Mouse (Mus musculus) spleen, embryonic (tissue): ENCODE measurements around the gene Pabpn1.

ENCODE experiments used
- CTCF ChIA-PET: fragments of 350-600 bp; sonication (Branson Sonifier 250); formaldehyde crosslinking; loops from one replicate; lab custom pipeline; 2022; lab: Charles Lee

Gene Pabpn1

DNA sequence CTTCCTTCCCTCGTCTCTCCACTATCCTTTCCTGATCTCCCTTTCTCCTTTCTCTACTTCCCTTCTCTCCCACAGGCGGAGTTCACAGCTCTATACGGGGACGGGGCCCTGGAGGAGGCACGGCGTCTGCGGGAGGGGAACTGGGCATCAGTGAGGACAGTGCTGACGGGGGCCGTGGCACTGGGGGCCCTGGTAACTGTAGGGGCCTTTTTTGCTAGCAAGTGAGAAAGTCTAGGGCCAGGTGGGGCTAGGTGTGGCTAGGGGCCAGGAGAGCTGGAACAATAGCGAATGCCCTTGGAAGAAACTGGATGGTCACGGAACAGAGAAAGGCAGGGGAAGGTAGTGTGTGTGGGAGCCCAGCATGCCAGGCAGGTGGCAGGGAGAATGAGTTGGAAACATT is 7.0 kb upstream of the Pabpn1 start:
- CTCF ChIA-PET = no interaction called here

DNA sequence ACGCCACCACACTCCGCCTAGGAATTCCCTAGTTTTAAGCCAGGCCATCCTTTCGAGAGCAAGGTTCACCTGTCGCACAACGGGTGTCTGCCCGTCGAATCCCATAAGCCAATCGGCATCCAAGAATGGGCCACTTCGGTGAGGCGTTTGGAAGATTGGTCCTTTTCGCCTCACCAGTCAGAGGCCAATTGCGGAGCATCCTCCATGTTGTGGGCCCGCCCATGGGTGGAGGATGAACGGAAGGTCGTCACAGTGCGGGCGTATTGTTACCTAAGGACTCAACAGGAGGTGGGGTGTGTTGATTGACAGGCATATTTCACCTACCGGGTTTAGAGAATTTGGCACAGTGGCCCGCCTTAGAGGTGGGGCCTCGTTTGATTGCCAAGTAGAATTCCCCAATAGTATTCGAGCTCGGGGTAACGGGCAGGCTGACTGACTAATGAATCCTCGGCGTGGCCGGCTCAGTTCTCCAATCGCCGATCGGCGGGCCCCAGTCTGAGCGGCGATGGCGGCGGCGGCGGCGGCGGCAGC is 1.4 kb downstream of the Pabpn1 start:
- CTCF ChIA-PET = no interaction called here

DNA sequence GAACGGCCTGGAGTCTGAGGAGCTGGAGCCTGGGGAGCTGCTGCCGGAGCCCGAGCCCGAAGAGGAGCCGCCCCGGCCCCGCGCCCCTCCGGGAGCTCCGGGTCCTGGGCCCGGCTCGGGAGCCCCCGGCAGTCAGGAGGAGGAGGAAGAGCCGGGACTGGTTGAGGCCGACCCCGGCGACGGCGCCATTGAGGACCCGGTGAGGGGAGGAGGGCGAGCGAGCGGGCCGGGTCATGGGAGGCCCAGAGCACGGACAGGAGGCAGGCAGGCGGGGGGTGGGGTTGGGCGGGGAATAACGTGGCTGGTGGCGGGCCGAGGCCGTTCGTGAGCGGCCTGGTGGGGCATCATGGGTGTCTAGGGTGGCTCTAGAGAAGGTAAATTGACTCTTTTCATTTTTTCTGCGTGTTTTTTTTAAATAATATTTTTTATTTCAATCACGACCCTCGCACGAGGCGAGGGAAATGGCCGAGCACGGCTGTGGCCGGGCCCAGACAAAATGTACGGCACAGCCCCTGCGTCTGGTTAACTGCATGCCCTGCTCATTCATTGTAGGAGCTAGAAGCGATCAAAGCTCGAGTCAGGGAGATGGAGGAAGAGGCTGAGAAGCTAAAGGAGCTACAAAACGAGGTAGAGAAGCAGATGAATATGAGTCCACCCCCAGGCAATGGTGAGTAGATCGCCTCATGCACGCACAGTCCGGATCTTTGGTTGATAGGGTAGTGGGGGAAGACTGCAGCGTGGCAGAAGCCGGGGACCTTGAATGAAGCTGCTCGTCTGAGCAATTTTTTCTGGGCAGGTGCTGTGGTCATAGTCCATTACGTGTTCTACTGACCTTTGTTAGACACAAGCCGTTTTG is 2.2 kb downstream of the Pabpn1 start:
- CTCF ChIA-PET = no interaction called here

DNA sequence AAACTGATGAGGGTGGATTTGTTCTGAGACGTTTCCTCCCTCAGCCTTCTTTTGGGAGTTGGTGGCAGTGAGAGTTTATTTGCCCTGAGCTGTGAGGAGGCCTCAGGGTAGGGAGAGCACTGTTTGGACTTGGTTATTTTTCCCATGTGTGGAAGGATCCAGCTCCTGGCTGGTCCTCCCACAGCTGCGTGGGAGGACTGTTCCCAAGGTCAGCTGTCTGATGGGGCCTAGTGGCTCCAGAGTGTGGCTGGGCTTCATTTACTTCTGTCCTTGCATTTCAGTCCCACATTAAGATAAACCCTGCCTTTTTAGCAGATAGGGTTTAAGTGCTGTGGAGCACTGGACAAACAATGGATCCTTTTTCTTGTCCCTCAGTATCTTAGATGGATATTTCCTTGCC is 5.1 kb downstream of the Pabpn1 start:
- CTCF ChIA-PET = no interaction called here

DNA sequence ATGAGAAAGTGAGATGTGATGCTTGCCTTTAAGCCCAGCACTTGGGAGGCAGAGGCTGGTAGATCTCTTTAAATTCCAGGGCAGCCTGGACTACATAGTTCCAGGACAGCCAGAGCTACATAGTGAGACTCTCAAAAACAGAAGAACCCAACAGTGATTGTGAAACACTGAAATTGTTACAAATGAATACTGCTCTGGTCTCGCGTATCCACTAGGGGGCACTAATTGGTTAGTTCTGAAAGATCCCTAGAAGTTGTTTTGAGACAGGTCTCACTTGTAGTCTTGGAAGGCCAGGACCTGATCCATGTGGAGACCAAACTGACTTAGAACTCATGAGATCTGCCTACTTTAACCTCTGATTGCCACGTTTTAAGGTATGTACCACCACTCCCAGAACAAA is 8.1 kb downstream of the Pabpn1 start:
- CTCF ChIA-PET = interaction anchor here (0.6 kb wide), 1 partner anchor 48 kb away, joined by 5 read pairs; no protein-coding TSS in a partner anchor

DNA sequence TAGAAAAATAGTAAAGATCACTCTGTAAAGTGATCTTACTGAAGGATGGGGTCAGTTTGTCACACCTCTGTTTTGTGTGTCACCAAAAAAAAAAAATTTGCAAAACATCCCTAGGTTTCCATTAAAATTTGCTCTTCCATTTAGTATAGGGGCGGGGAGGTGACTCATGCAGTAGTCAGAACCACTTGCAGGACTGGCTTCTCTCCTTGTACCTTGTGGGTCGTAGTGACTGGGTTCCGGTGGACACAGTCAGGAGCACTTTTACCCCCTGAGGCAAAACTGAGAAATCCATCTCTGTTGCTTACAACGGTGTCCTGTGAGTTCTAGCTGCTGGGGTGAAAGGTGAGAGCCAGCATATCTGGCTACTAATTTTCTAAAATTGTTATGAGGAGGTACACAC is 11.3 kb downstream of the Pabpn1 start:
- CTCF ChIA-PET = interaction anchor here (0.5 kb wide), 1 partner anchor 91 kb away, joined by 3 read pairs; no protein-coding TSS in a partner anchor

DNA sequence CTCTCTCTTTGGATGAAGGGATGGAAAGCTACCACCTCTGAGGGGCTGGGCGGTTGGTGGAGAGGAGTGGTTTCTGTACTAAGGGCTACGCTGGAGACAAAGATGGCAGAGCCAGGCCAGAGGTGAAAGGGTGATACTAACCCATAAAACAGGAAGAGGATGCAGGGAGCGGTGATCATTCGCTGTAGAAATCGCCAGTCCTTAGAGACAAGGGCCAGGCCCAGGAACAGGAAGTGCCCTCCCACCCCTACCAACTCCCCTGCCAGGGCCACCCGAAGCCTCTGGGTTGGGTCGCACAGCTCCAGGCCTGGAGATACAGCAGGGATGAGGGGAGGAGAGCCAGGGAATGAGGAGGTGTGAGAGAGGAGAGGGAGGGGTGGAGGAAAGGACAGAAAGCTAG is 16.4 kb downstream of the Pabpn1 start:
- CTCF ChIA-PET = no interaction called here

DNA sequence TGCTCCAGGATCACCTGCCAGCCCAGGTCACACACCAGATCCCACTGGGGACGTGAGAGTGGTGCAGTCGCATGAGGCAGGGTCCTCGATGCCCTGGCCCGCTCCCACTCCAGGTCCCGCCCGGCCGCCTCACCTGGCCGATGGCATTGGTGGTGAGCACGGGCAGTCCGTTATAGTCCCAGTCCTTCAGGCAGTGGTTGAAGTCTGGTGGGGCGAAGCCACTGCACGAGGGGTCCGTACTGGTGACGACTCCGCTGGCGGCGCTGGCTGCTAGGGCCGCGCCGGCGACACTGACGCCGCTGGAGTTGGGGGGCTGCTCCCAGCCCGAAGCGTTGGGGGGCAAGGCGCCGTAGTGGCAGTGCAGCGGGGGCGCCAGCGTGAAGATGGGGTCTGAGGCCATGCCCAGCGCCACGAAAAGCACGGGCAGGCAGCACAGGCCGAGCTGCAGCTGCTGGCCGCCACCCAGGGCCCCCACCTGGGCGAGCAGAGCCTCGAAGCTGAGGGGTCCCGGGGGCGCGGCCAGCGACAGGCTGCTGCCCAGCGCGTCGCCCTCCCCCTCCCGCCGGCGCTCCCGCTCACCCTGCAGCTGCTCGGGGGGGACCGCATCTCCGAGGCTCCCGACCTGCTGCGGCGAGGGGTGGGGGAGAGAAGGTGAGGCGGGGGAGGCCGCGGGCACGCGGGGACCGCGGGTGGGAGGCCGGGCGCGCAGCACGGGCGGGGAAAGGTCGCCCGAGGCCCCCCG is 20.0 kb downstream of the Pabpn1 start:
- CTCF ChIA-PET = no interaction called here

DNA sequence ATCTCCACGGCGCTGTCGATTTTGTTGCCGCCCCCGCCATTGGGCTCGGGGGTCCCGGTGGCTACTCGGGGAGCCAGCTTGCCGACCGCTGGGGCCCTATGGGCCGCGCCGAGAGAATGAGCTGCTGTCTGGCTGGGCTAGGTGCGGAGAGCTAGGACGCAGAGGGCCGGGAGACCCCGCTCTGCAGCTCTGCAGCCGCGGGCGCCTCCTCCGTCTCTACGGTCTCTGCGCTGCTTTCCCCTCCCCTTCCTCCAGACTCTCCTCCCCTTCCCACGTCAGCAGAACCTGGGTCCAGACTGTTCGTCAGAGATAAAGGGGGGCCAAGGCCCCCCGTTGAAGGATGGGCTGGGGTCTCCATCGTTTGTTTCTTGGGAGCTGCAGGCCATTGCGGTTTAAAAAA is 20.6 kb downstream of the Pabpn1 start, which contains the start of gene Slc22a17:
Slc22a17 (minus strand) TSS at position 247 of the 400 bp plus-strand sequence.
- CTCF ChIA-PET = no interaction called here

DNA sequence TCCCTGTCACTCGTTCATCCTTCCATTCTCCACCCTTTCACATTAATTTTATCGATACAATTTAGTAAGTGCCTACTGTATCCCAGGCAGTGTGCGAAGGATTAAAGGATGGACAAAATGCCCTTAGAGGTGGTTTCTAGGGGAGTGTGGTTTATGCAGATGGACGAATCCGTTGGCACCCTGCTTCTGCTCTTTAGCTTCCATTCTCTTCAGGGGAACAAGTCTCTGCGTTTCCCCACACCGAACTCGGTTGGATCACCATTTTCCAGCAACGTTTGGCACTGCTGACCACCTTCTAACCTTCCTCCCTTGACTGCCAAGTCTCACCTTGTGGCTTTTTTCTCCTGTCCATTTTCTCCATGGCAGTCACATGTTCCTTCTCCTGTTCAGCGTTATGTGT is 21.0 kb downstream of the Pabpn1 start:
- CTCF ChIA-PET = no interaction called here

DNA sequence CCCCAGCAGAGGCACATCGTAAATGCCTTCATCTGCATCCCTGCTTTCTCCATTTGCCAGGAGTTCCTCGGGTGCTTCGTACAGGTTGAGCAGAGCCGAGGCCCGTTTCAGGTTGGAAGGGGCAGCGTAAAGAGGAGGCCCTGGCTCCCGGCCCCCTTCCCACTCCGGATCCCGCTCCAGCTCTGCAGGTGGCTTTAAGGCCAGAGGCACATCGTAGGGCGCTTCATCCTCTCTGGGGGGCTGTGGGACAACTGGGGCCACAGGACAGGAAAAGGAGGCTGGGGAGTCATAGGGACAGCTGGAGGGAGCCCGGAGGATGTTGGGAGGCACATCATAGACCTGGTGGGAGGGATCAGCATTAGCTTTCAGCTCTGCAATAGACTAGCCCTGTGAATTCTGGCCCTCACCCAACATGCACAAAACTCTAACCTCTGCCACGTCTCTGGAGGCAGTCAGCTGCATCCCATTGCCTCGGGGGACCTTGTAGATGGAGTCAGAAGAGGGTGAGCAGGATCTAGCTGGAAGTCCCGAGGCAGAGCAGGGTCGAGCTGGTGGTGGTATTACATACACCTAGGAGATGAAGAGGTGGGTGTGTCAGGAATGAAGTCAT is 27.9 kb downstream of the Pabpn1 start:
- CTCF ChIA-PET = no interaction called here

DNA sequence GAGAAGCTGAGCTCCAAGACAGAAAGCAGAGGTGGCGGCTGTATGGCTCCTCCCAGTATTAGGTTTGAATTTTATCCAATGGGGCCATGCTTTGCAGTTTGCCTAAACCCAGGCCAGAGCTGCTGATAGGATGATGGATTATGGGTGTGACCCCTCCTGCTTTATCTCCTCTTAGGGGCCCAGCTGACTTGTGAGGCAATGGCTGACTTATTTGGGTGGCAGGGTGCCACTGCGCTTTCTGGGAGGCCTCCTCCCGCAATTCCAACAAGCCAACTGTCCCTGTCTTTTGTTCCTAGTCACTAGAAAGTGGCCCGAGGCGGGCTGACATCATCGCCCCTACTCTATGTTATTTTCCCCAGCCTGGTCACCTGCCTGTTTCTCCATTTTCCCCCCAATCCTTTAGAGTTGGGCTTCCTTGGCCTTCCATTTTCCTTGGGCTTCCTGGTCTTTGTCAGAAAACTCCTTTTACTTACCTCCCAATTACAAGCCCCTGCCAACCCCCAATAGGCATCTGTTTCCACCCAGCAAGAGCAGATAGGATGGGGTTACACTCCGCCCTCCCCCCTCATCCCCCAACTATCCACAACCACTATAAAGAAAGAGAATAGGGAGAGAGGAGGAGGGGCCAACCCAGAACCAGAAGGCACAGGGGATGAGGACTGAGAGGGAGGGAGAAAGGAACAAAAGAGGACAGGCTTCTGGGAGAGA is 32.5 kb downstream of the Pabpn1 start:
- CTCF ChIA-PET = no interaction called here

DNA sequence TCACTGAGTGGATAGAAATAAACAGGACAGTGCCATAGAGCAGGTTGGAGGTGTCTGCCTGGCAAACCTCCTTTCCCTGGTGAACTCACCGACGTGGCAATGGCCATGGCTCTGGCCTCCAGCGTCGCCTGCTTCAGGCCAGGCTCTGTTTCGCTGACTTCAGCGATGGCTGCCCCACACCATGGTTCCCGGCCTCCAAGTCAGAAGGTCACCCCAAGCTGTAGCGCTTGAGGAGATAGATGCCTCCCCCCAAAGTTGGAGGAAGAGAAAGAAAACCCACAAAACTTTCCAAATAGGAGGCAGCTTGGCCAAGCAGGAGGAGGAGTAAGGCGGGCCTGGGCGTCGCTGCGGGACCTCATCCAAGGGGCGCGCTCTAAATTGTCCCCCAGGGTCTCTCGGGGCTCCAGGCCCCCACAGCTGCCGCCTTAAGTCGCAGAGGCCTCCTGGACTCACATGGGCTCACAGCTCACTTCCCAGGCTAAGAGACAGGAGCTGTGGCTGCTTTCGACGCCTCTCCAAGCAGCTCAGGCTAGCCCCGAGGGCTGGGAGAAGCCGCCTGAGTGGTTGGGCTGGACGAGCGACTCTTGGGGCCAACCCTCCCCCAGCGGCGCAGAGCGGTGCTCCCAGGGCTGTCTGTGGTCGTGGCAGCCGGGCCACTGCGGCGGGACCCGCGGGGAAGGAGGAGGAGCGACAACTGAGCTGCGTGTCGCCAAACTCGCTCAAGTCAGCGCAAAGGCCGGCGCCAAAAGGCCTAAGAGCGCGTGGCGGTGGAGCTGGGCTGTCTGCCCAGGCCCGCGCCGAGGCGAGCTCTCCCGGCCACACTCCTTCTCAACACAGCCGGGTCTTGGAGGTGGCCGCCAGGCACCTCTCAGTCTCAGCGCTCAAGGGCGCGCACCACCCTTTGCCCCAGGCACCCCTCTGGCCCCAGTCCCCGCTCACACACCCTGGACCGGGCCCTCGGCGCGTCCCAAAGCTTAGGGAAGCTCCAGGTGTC is 33.3 kb downstream of the Pabpn1 start, which contains the start of gene Efs:
Efs (minus strand) TSS at position 778 of the 994 bp plus-strand sequence.
- CTCF ChIA-PET = no interaction called here

DNA sequence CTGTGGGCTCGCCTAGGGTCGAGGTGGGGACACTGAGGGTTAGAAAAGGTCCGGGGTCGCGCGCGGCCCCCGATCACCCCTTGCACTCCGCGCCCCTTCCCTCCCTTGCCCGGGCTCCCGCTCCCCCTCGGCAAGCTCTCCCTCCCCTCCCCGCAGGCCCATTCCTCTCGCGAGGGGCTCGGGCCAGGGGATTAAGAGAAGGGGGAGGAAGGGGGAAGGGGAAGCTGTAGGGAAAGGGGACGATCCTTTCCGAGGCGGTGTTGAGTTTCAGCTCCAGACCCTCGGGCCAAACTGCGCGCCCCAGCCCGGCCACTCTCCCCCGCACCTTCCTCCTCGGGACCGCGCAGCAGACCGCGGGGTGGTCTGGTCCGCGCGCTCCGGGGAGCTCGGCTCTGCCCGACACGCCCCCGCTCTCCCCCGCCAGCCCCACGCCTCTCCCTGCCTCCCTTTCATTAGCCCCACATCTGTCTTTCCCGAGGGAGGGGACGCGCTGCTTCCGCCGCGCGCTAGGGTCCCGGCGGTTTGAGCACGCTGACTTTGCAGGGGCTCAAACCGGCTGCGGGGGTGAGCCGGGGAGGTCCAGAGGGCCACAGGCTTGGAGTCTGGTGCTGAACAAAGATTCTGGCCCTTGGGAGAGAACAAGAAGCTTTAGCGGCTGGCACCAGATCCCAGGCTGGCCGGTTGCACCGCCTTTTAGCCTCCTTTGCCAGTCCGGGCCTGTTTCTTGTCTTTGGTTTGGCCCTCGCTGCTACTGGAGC is 34.3 kb downstream of the Pabpn1 start:
- CTCF ChIA-PET = no interaction called here

DNA sequence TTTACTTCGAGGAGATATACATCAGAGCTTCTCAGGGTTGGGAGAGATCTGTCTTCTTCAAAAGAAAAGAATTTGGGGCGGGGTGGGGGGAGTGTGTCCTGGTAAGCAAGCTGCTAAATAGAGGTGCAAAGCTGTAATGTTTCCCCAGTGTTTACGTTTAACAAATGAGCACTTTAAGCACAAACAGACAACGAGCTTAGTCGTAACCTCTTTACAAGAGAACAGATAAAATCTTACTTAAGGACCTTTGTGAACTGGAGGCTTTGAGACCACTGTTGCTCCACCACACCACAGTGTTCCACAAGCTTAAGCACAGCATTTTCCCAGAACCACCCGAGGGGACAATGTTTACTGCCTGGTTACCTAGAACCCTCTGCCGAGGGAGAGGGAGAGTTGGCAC is 35.0 kb downstream of the Pabpn1 start:
- CTCF ChIA-PET = no interaction called here

DNA sequence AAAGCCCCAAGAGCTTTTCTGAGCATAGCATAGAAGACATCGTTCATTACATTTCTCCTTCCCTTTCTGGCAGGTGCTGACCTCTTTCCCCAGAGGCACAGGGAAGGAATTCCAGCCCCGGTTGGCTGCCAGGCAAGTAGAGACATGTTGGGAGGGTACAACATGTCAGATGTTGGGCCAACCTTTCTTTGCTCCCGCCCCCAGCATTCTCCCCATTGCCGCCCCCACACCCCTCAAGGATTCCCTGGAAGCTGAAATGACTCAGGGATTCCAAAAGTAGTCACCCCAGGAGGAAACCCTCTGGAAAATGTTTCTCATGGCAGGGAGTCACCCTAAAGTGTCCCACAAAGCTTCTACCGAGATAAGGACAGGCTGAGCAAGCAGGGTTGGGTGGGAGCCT is 37.5 kb downstream of the Pabpn1 start:
- CTCF ChIA-PET = interaction anchor here (0.8 kb wide), 1 partner anchor 20 kb away, joined by 7 read pairs; no protein-coding TSS in a partner anchor

DNA sequence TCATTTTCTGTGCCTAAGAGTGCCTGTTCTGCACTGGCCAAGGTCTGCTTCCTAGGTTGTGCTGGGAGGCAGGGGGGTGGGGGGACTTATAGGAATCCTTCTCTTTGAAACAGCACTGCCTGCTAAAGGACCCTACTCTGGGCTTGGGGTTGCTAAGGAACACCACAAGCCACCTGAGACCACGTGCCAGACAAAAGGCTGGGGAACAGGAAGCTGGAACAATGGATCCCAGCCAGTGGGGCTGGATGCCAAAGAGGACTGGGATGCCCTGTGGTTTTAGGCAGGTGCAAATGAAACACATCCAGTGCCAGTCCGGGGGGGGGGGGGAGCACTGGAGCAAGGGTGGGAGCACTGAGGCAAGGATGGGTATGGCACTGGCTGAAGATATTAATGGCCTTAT is 38.1 kb downstream of the Pabpn1 start:
- CTCF ChIA-PET = interaction anchor here (0.8 kb wide), 1 partner anchor 20 kb away, joined by 7 read pairs; no protein-coding TSS in a partner anchor

DNA sequence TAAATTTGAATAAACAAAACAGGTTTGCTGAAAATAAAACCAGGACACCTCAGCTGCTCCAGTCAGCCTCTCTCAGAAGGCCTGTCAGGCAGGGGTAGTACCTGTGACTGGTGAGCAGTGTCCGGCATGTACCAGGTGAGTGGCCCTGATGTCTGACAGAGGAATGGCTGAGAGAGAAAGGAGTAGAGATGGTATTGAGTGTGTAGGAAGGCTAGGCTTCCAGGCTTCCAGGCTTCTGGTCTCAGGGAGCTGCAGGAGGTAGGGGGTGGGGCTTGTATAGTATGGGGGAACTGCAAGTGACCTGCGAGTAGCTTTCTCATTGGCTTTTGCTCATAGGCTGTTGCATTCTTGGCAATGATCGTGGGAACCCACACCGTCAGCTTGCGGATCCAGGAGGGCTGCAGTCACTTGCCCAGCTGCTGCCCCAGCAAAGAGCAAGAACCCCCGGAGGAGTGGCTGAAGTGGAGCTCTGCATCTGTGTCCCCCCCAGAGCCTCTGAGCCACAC is 40.4 kb downstream of the Pabpn1 start, which contains the start of gene Il25:
Il25 (plus strand) TSS at position 51 of the 506 bp plus-strand sequence.
- CTCF ChIA-PET = no interaction called here
